Mouse (Mus musculus) G1E (cell line): ENCODE measurements at regions not wholly inside any gene's neighbourhood (a gene's known extent, or its start where the extent isn't known, plus 50 kb on each side); places are given as distances from the start of the nearest gene placed in this dataset.

Experiments used
- ATAC-seq: 2 replicates; pipeline ENCODE4 v1.8.0; 2016; ENCODE audit warnings: mild to moderate bottlenecking; ENCODE audit not compliant: insufficient number of reproducible peaks, poor library complexity, low FRiP score, severe bottlenecking; ENCODE audit errors: extremely low read depth
- DNase-seq: peaks from one replicate; pipeline ENCODE4 v3.0.0; 2012; ENCODE audit warnings: low spot score
- H3K27me3 ChIP-seq: 2 replicates; pipeline ENCODE4 v1.6.1; 2012; ENCODE audit warnings: mild to moderate bottlenecking, low read length, inconsistent platforms; ENCODE audit not compliant: insufficient read depth
- H3K36me3 ChIP-seq: replicated peaks from 2 replicates; pipeline ENCODE3; 2012; ENCODE audit warnings: mild to moderate bottlenecking, inconsistent platforms
- H3K4me1 ChIP-seq: 2 replicates; pipeline ENCODE4 v1.6.1; 2012; ENCODE audit warnings: low read depth, low read length, inconsistent platforms, mixed read lengths; ENCODE audit not compliant: insufficient read depth
- H3K4me3 ChIP-seq: 2 replicates; pipeline ENCODE4 v1.5.1; 2012; ENCODE audit warnings: low read depth, mild to moderate bottlenecking, inconsistent platforms, low read length, moderate library complexity, mixed read lengths
- H3K9me3 ChIP-seq: replicated peaks from 2 replicates; pipeline ENCODE4 v1.6.1; 2012; ENCODE audit warnings: inconsistent platforms
- CTCF ChIP-seq: IDR thresholded peaks from 2 replicates; pipeline ENCODE4 v1.5.1; 2012; ENCODE audit warnings: low read depth, low read length, inconsistent platforms, mixed read lengths
- GATA1 ChIP-seq: IDR thresholded peaks from 2 replicates; pipeline ENCODE4 v1.6.1; 2012; ENCODE audit warnings: borderline replicate concordance, low read length, inconsistent platforms, mixed read lengths
- GATA2 ChIP-seq: IDR thresholded peaks from 2 replicates; pipeline ENCODE4 v1.6.1; 2012; ENCODE audit warnings: low read depth, low read length, inconsistent platforms, borderline replicate concordance
- POLR2AphosphoS5 ChIP-seq: IDR thresholded peaks from 2 replicates; pipeline ENCODE4 v1.6.1; 2012; ENCODE audit warnings: low read depth, low read length, inconsistent platforms; ENCODE audit not compliant: insufficient replicate concordance
- TAL1 ChIP-seq: conservative IDR thresholded peaks from 2 replicates; pipeline ENCODE4 v1.6.1; 2012; ENCODE audit warnings: low read depth, low read length, inconsistent platforms, mixed read lengths

- TF ChIP-seq TAL1 (no peak), GATA2 (no peak), CTCF (no peak), GATA1 (no peak), POLR2AphosphoS5 (no peak)
- DNase-seq = no peak
- Histone ChIP-seq H3K4me3 (no peak overlapping the region), H3K36me3 (no peaks in the 10 kb centered on the region), H3K4me1 (no peaks in the 10 kb centered on the region), H3K9me3 (0 out of 2 replicates have a peak, but pooled peaks cover 3% of the 10 kb centered on the region), H3K27me3 (no peaks in the 10 kb centered on the region)
- ATAC-seq = no peak
Measured at GRCm38 (mm10) chr10:9400911-9401617, 273.9 kb downstream of the Samd5 start.

GRCm38 (mm10) chr10:9377440-9378101 is 297.4 kb downstream of the Samd5 start:
- DNase-seq (no peak), ATAC-seq (no peak)
- Histone ChIP-seq H3K27me3 (no peaks in the 10 kb centered on the region), H3K9me3 (no peaks in the 10 kb centered on the region), H3K36me3 (no peaks in the 10 kb centered on the region), H3K4me3 (no peak overlapping the region), H3K4me1 (no peaks in the 10 kb centered on the region)
- TF ChIP-seq GATA2 (no peak), CTCF (no peak), GATA1 (no peak), POLR2AphosphoS5 (no peak), TAL1 (no peak)

- Histone ChIP-seq H3K9me3 (no peaks in the 10 kb centered on the region), H3K36me3 (no peaks in the 10 kb centered on the region), H3K4me1 (no peaks in the 10 kb centered on the region), H3K27me3 (no peaks in the 10 kb centered on the region), H3K4me3 (no peak overlapping the region)
- ATAC-seq = no peak
- TF ChIP-seq CTCF (no peak), POLR2AphosphoS5 (no peak), GATA1 (no peak), TAL1 (no peak), GATA2 (no peak)
- DNase-seq = no peak
Measured at GRCm38 (mm10) chr10:9362306-9362865, 312.6 kb downstream of the Samd5 start.

- ATAC-seq = no peak
- Histone ChIP-seq H3K4me3 (no peak overlapping the region), H3K36me3 (no peaks in the 10 kb centered on the region), H3K4me1 (no peaks in the 10 kb centered on the region), H3K9me3 (peaks cover 6% of the 10 kb centered on the region), H3K27me3 (no peaks in the 10 kb centered on the region)
- DNase-seq = no peak
- TF ChIP-seq GATA2 = no peak
- no peak for TF ChIP-seq CTCF
- TF ChIP-seq POLR2AphosphoS5 = no peak
- TF ChIP-seq TAL1 = no peak
- no peak for TF ChIP-seq GATA1
Measured at GRCm38 (mm10) chr10:9338207-9338801, 336.7 kb downstream of the Samd5 start.

- DNase-seq = no peak
- Histone ChIP-seq H3K4me3 (no peak overlapping the region), H3K4me1 (no peaks in the 10 kb centered on the region), H3K9me3 (0 out of 2 replicates have a peak, but pooled peaks cover 3% of the 10 kb centered on the region), H3K36me3 (no peaks in the 10 kb centered on the region), H3K27me3 (no peaks in the 10 kb centered on the region)
- no peak for TF ChIP-seq CTCF
- TF ChIP-seq GATA1 = no peak
- TF ChIP-seq TAL1 = no peak
- no peak for TF ChIP-seq GATA2
- no peak for TF ChIP-seq POLR2AphosphoS5
- no peak for ATAC-seq
Measured at GRCm38 (mm10) chr10:9334245-9334845, 340.7 kb downstream of the Samd5 start.

- H3K9me3 ChIP-seq = 0 out of 2 replicates have a peak, but pooled peaks cover 3% of the 10 kb centered on the region
- TF ChIP-seq GATA1 (no peak), POLR2AphosphoS5 (no peak), GATA2 (no peak), CTCF (no peak), TAL1 (no peak)
Measured at GRCm38 (mm10) chr10:9331694-9332093, 343.3 kb downstream of the Samd5 start.

More at GRCm38 (mm10) chr10:9331694-9332093, 343.3 kb downstream of the Samd5 start:
- no peaks in the 10 kb centered on the region for H3K4me1 ChIP-seq
- H3K27me3 ChIP-seq = no peaks in the 10 kb centered on the region
- ATAC-seq (no peak), DNase-seq (no peak)
- H3K36me3 ChIP-seq = no peaks in the 10 kb centered on the region
- H3K4me3 ChIP-seq = no peak overlapping the region
